ENCODE assay signal across 7 mouse cellular contexts in genomic region chr6:120111984-120112803, GRCm38 (mm10). TPM values are rescaled to one million over a fixed set of nuclear protein-coding genes. Genes with fewer than 3 reads are reported as not detected.
DNase-seq lines count a peak whose midpoint lies in the region; ATAC-seq and TF ChIP-seq lines count a peak whose summit lies in the region.

No protein-coding gene starts in this region.

- TF ChIP-seq POLR2A in cortical plate, adult 2 months (IDR thresholded peaks at IDR 0.05; ENCODE audit: extremely low read depth, insufficient read depth, low read length), result 0 out of 2 replicates have a peak, but pooled peaks have one; percentile 43

- no peaks in the 10 kb centered on the region for H3K9me3 ChIP-seq in intestine, embryonic 16.5 days (ENCODE audit: control insufficient read depth, low read length)
- no peaks in the 10 kb centered on the region for H3K9me3 ChIP-seq in midbrain, postnatal 0 days (ENCODE audit: low read length)

- peaks cover 10% of the 10 kb centered on the region for H3K4me1 ChIP-seq in cortical plate, adult 2 months (ENCODE audit: control insufficient read depth, insufficient read depth, low read length)
- H3K4me1 ChIP-seq in intestine, embryonic 16.5 days (ENCODE audit: control insufficient read depth, insufficient read depth, low read length), result peaks cover 8% of the 10 kb centered on the region
- no peaks in the 10 kb centered on the region; the same call in 1 of the 2 replicates for H3K4me1 ChIP-seq in midbrain, postnatal 0 days (ENCODE audit: insufficient read depth, low read length)

- no peak for TF ChIP-seq CTCF in cortical plate, adult 2 months (IDR thresholded peaks at IDR 0.05; ENCODE audit: extremely low read depth, insufficient read depth, low read length)
- TF ChIP-seq CTCF in midbrain, postnatal 0 days (IDR thresholded peaks at IDR 0.05), result 0 out of 2 replicates have a peak, but pooled peaks have one; percentile 12

- H3K27me3 ChIP-seq in intestine, embryonic 16.5 days (replicated peaks; ENCODE audit: control insufficient read depth, insufficient read depth, low read length), result no peaks in the 10 kb centered on the region
- no peaks in the 10 kb centered on the region for H3K27me3 ChIP-seq in midbrain, postnatal 0 days (ENCODE audit: insufficient read depth, low read length)

- no peak overlapping the region; the same call in 1 of the 2 replicates for H3K4me3 ChIP-seq in cortical plate, adult 2 months (ENCODE audit: insufficient read depth, low read length)
- H3K4me3 ChIP-seq in intestine, embryonic 16.5 days (ENCODE audit: low read length), result peak overlapping the region; percentile 29
- H3K4me3 ChIP-seq in midbrain, postnatal 0 days (ENCODE audit: low read depth, low read length), result peak overlapping the region; percentile 14; the same call in 1 of the 2 replicates

- peak overlapping the region; percentile 45 for H3K4me2 ChIP-seq in intestine, embryonic 16.5 days (ENCODE audit: low read depth, low read length)
- peak overlapping the region; percentile 47 for H3K4me2 ChIP-seq in midbrain, postnatal 0 days (ENCODE audit: low read depth, low read length, poor library complexity, severe bottlenecking)

- H3K9ac ChIP-seq in intestine, embryonic 16.5 days (ENCODE audit: low read depth, low read length), result peak overlapping the region; percentile 60
- peak overlapping the region; percentile 33; the same call in 1 of the 2 replicates for H3K9ac ChIP-seq in midbrain, postnatal 0 days (replicated peaks; ENCODE audit: low read length, poor library complexity, severe bottlenecking)

- peak overlapping the region; percentile 72; the same call in 1 of the 2 replicates for H3K27ac ChIP-seq in cortical plate, adult 2 months (ENCODE audit: insufficient read depth, low read length)
- H3K27ac ChIP-seq in intestine, embryonic 16.5 days (ENCODE audit: low read length), result peak overlapping the region; percentile 84
- H3K27ac ChIP-seq in midbrain, postnatal 0 days (ENCODE audit: low read depth, low read length), result no peak overlapping the region

- WGBS in intestine, embryonic 16.5 days, result 10% methylated on average over 21 of the region's 22 CpGs
- 8% methylated on average over 22 of the region's 22 CpGs for WGBS in midbrain, postnatal 0 days

- ATAC-seq in granulocyte monocyte progenitor cell, adult 5-6 weeks (replicated peaks; ENCODE audit: poor library complexity, severe bottlenecking), result peak; percentile 96
- ATAC-seq in intestine, embryonic 16.5 days, result peak; percentile 95
- ATAC-seq in midbrain, postnatal 0 days (ENCODE audit: low FRiP score), result peak; percentile 76

- DNase-seq in adrenal gland, adult (ENCODE audit: inconsistent age in 2 of 2, low spot score in 1 of 2), result peak; percentile 78 to 82
- peak; percentile 84 for DNase-seq in liver
- DNase-seq in midbrain, postnatal 0 days (ENCODE audit: low spot score), result peak; percentile 74
- DNase-seq in spleen, postnatal 14 days (ENCODE audit: low spot score in 2 of 2), result peak; percentile 43 to 57

- H3K36me3 ChIP-seq in intestine, embryonic 16.5 days (ENCODE audit: control insufficient read depth, insufficient read depth, low read length), result no peaks in the 10 kb centered on the region
- H3K36me3 ChIP-seq in midbrain, postnatal 0 days (ENCODE audit: insufficient read depth, low read length), result no peaks in the 10 kb centered on the region

RNA-seq across cellular contexts. Expression of gene Ninj2, which starts 19.0 kb away (rescaled TPM):
- 6.9 and 7.0 TPM in 2 replicates for polyA plus RNA-seq in cortical plate, adult 2 months (2012; rRNA removed)
- not detected in 2 replicates for total RNA-seq in granulocyte monocyte progenitor cell, adult 5-6 weeks (2014; fragmentation: Nextera tagmentation)
- not detected in 2 replicates for total RNA-seq in granulocyte monocyte progenitor cell, adult 5-6 weeks (2017)
- polyA plus RNA-seq in intestine, embryonic 16.5 days (2015; fragmentation: Nextera tagmentation; extraction: Ambion mirVana), result 0.16 TPM in 1 of 2 replicates, not detected in the other
- total RNA-seq in midbrain, postnatal 0 days (2014; rRNA removed), result not detected in 2 replicates
- polyA plus RNA-seq in midbrain, postnatal 0 days (2015; fragmentation: Nextera tagmentation; extraction: Ambion mirVana), result not detected in 2 replicates
